Mouse (Mus musculus) forebrain, embryonic 13.5 days (tissue): ENCODE results near the gene Polk. TPM values are rescaled to one million over a fixed set of nuclear protein-coding genes. Genes with fewer than 3 reads are reported as not detected.

ENCODE experiments used
- ATAC-seq: fragments of 200-750 bp; cut with Nextera tagmentation; 2 replicates; pipeline ENCODE4 v1.8.0; 2017
- H3K27ac ChIP-seq: fragments of 300-500 bp; sonication (generic); 2 replicates; pipeline ENCODE4 v1.5.1; 2015; ENCODE audit warnings: inconsistent platforms, mild to moderate bottlenecking, moderate library complexity
- H3K27me3 ChIP-seq: fragments of 300-500 bp; sonication (generic); 2 replicates; pipeline ENCODE4 v1.6.1; 2015; ENCODE audit warnings: mild to moderate bottlenecking, inconsistent platforms
- H3K36me3 ChIP-seq: fragments of 300-500 bp; sonication (generic); 2 replicates; pipeline ENCODE4 v1.6.1; 2015; ENCODE audit warnings: mild to moderate bottlenecking, inconsistent platforms; ENCODE audit not compliant: poor library complexity, severe bottlenecking
- H3K4me1 ChIP-seq: fragments of 300-500 bp; sonication (generic); 2 replicates; pipeline ENCODE4 v1.6.1; 2015; ENCODE audit warnings: inconsistent platforms
- H3K4me2 ChIP-seq: fragments of 300-500 bp; sonication (generic); 2 replicates; pipeline ENCODE4 v1.6.1; 2015; ENCODE audit warnings: inconsistent platforms, mild to moderate bottlenecking, moderate library complexity
- H3K4me3 ChIP-seq: fragments of 300-500 bp; sonication (generic); 2 replicates; pipeline ENCODE4 v1.5.1; 2015; ENCODE audit warnings: mild to moderate bottlenecking, inconsistent platforms
- H3K9ac ChIP-seq: fragments of 300-500 bp; sonication (generic); 2 replicates; pipeline ENCODE4 v1.6.1; 2015; ENCODE audit warnings: mild to moderate bottlenecking, inconsistent platforms
- H3K9me3 ChIP-seq: fragments of 300-500 bp; sonication (generic); replicated peaks from 2 replicates; pipeline ENCODE4 v1.6.1; 2016; ENCODE audit warnings: inconsistent platforms
- WGBS: fragments of 180-500 bp; shearing (Covaris S2); methylation state at CpG from one replicate; pipeline ENCODE4 v1.1.7; 2015; 5-methylcytosine and 5-hydroxymethylcytosine counted together
- polyA plus RNA-seq: library from polyadenylated mRNA; unstranded; fragments of >200 nt; fragmentation: Nextera tagmentation; extraction: Ambion mirVana; gene quantifications from 2 replicates; pipeline ENCODE4 v1.2.1, GENCODE M21; 2015

Gene Polk
- polyA plus RNA-seq, 1 experiment from 2014 or later: 6.0 TPM

GRCm38 (mm10) chr13:96431595-96432156 is 110.7 kb downstream of the Polk start:
- Histone ChIP-seq H3K4me2 (no peak overlapping the region), H3K9ac (no peak overlapping the region), H3K36me3 (no peaks in the 10 kb centered on the region), H3K9me3 (no peaks in the 10 kb centered on the region), H3K27ac (no peak overlapping the region), H3K4me3 (no peak overlapping the region), H3K27me3 (no peaks in the 10 kb centered on the region), H3K4me1 (no peaks in the 10 kb centered on the region)
- WGBS: 42% methylated on average over 12 of the region's 12 CpGs
- peak; percentile 89 for ATAC-seq

Other genes with a start within 250 kb of the Polk start
- gene Poc5, start 154.3 kb downstream of the Polk start, polyA plus RNA-seq: 26.7 and 28.5 TPM in 2 replicates
- not detected in 2 replicates for gene Ankdd1b, start 71.4 kb downstream of the Polk start, polyA plus RNA-seq
- gene Gm17622, start 51.8 kb downstream of the Polk start, polyA plus RNA-seq: not detected in 2 replicates
- gene Col4a3bp, start within 50 bp of the Polk start, polyA plus RNA-seq: 6.4 and 7.8 TPM in 2 replicates
- 143 and 168 TPM in 2 replicates for gene Hmgcr, start 128.4 kb upstream of the Polk start, polyA plus RNA-seq
- not detected in 2 replicates for gene Ankrd31, start 205.7 kb upstream of the Polk start, polyA plus RNA-seq